Mouse (Mus musculus) limb, embryonic 11.5 days (tissue): ENCODE results near the gene Zic5. TPM values are rescaled to one million over a fixed set of nuclear protein-coding genes. Genes with fewer than 3 reads are reported as not detected.

Experiments used
- ATAC-seq: fragments of 200-750 bp; cut with Nextera tagmentation; 2 replicates; pipeline ENCODE4 v1.8.0; 2017; ENCODE audit warnings: low read depth; ENCODE audit not compliant: insufficient number of reproducible peaks, low FRiP score, low TSS enrichment
- DNase-seq: peaks from one replicate; pipeline ENCODE4 v3.0.0-alpha.2; 2015; ENCODE audit warnings: low spot score
- H3K27ac ChIP-seq: fragments of 300-500 bp; sonication (generic); replicated peaks from 2 replicates; pipeline ENCODE4 v1.5.1; 2014; ENCODE audit warnings: low read depth, mild to moderate bottlenecking, low read length
- H3K27me3 ChIP-seq: fragments of 300-500 bp; sonication (generic); 2 replicates; pipeline ENCODE4 v1.6.1; 2014; ENCODE audit warnings: mild to moderate bottlenecking, low read length, mixed read lengths; ENCODE audit not compliant: control insufficient read depth, insufficient read depth
- H3K36me3 ChIP-seq: fragments of 300-500 bp; sonication (generic); 2 replicates; pipeline ENCODE4 v1.6.1; 2014; ENCODE audit warnings: mild to moderate bottlenecking, low read length, moderate library complexity, mixed read lengths; ENCODE audit not compliant: control insufficient read depth, insufficient read depth
- H3K4me1 ChIP-seq: fragments of 300-500 bp; sonication (generic); 2 replicates; pipeline ENCODE4 v1.6.1; 2014; ENCODE audit warnings: low read length, mixed read lengths; ENCODE audit not compliant: control insufficient read depth, insufficient read depth
- H3K4me2 ChIP-seq: fragments of 300-500 bp; sonication (generic); 2 replicates; pipeline ENCODE4 v1.6.1; 2014; ENCODE audit warnings: low read depth, mild to moderate bottlenecking, moderate library complexity; ENCODE audit not compliant: severe bottlenecking
- H3K4me3 ChIP-seq: fragments of 300-500 bp; sonication (generic); 2 replicates; pipeline ENCODE4 v1.5.1; 2014; ENCODE audit warnings: low read depth, low read length
- H3K9ac ChIP-seq: fragments of 300-500 bp; sonication (generic); 2 replicates; pipeline ENCODE4 v1.6.1; 2014; ENCODE audit warnings: mild to moderate bottlenecking, low read length
- H3K9me3 ChIP-seq: fragments of 300-500 bp; sonication (generic); 2 replicates; pipeline ENCODE4 v1.6.1; 2016; ENCODE audit warnings: low read length; ENCODE audit not compliant: control insufficient read depth
- WGBS: fragments of 180-500 bp; shearing (Covaris S2); extraction: QIAGEN DNeasy Blood & Tissue Kit; methylation state at CpG from one replicate; pipeline ENCODE4 v1.1.7; 2014; 5-methylcytosine and 5-hydroxymethylcytosine counted together
- polyA plus RNA-seq: library from polyadenylated mRNA; unstranded; fragments of >200 nt; fragmentation: Nextera tagmentation; extraction: Ambion mirVana; gene quantifications from 2 replicates; pipeline ENCODE4 v1.2.1, GENCODE M21; 2014

Gene Zic5
- polyA plus RNA-seq, 1 experiment from 2014 or later: 11.3 TPM

DNA sequence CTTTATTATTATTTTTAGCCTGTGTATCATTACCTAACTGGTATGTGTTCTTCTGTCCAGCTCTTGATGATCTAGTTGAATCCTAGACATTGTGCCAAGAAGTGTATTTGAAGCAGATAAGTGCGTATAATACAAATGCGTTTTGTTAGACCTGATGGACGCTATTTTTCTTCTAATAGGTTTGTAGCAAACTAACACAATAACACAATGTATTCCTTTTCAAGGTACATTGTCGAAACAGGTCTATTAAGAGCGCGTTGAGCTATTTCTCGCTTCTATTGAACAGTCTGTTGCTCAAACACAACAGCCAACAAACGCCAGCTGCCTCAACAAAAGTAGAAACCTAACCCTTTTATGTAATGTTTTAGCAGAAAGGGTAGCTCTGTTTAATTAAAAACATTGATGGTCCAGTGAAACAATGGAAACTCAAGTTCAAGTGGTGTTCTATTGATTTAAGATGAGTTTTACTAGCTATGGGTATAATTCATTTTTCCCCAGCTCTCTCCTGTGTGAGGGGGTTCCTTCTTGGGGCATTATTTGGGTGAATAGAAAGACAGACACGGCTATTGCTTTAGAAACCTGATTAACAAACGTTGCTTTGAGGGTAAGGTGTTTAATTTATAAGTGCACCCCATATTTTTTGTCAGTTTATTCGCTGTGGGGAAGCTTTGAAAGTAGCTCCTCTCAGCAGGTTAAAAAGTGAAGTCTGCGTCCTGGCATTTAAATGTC lies 24.4 kb upstream of the Zic5 start:
- Histone ChIP-seq H3K4me3 (no peak overlapping the region), H3K4me1 (peaks cover 15% of the 10 kb centered on the region), H3K27ac (no peak overlapping the region), H3K9ac (no peak overlapping the region; the same call in 1 of the 2 replicates), H3K27me3 (peaks cover 13% of the 10 kb centered on the region), H3K9me3 (no peaks in the 10 kb centered on the region), H3K36me3 (no peaks in the 10 kb centered on the region), H3K4me2 (peak overlapping the region; percentile 69)
- WGBS: 4% methylated on average over 12 of the region's 12 CpGs
- DNase-seq (peak; percentile 26), ATAC-seq (no peak)

DNA sequence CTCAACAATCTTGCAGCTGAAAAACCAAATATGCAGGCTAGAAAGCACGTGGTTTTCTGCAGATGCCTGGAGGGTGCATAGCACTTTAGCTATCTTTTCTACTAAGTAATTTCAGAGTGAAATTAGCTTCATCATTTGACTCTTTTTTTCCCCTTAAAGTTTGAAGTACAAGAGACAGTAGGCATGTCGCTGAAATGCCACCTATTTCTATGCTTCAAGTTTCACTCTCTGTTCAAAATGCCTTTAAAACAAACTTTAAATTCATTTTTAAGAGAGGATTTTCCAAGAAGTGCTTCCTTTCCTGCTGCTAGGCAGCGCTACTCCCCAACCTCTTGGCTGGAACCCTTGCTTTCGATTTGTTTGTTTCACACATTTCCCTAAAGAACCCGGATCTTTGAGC lies 23.6 kb upstream of the Zic5 start:
- Histone ChIP-seq H3K9me3 (no peaks in the 10 kb centered on the region), H3K27me3 (peaks cover 21% of the 10 kb centered on the region), H3K36me3 (no peaks in the 10 kb centered on the region), H3K27ac (no peak overlapping the region), H3K4me2 (peak overlapping the region; percentile 29), H3K4me1 (peaks cover 21% of the 10 kb centered on the region), H3K9ac (no peak overlapping the region; the same call in 1 of the 2 replicates), H3K4me3 (no peak overlapping the region; the same call in 1 of the 2 replicates)
- DNase-seq (peak; percentile 40), ATAC-seq (no peak)
- WGBS: 2% methylated on average over 5 of the region's 5 CpGs

DNA sequence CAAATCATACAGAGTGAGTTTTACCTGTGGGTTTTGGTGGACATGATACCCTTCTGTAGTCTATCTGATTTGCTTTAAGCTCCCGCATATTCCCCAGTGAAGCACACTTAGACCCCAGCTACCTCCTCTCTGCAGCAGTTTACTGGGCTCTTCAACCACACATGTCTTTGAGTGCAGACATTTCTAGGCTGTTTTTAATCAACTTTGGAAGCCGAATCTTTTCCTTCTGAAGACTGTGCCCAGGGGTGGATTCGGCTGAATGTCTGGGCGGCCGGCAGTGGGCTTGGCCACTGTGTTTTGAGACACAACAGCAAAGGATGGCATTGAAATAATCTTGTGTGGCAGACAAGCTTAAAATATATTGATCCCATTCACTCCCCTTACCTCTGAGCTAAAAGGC lies 21.9 kb upstream of the Zic5 start:
- Histone ChIP-seq H3K9ac (no peak overlapping the region), H3K4me2 (no peak overlapping the region), H3K9me3 (no peaks in the 10 kb centered on the region), H3K27me3 (peaks cover 31% of the 10 kb centered on the region), H3K36me3 (no peaks in the 10 kb centered on the region), H3K27ac (no peak overlapping the region), H3K4me3 (no peak overlapping the region), H3K4me1 (peaks cover 32% of the 10 kb centered on the region)
- peak; percentile 60 for DNase-seq
- ATAC-seq: no peak
- WGBS: 2% methylated on average over 5 of the region's 5 CpGs

DNA sequence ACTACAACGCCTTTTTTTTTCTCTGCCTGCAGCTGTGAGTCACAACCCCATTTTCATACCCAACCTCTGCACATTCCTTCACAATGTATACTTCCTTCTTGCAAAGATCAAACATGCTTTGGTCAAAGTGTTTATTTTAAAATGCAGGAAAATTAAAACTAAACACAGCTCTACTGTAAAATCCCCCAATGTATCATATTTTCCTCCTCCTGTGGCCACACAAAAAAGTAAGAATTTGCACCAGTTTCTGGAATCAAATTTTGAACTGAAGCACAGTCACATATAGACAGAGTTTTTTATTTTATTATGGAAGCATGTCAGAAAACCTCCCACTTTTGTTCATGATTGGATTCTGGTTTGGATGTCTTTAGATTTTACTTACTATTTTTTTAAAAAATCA lies 21.1 kb upstream of the Zic5 start:
- Histone ChIP-seq H3K9me3 (no peaks in the 10 kb centered on the region), H3K27ac (no peak overlapping the region), H3K9ac (no peak overlapping the region), H3K27me3 (peaks cover 38% of the 10 kb centered on the region), H3K4me1 (peaks cover 36% of the 10 kb centered on the region), H3K4me2 (no peak overlapping the region), H3K36me3 (no peaks in the 10 kb centered on the region), H3K4me3 (no peak overlapping the region)
- WGBS: 0% methylated on average over 1 of the region's 1 CpGs
- peak; percentile 23 for DNase-seq
- ATAC-seq: no peak

DNA sequence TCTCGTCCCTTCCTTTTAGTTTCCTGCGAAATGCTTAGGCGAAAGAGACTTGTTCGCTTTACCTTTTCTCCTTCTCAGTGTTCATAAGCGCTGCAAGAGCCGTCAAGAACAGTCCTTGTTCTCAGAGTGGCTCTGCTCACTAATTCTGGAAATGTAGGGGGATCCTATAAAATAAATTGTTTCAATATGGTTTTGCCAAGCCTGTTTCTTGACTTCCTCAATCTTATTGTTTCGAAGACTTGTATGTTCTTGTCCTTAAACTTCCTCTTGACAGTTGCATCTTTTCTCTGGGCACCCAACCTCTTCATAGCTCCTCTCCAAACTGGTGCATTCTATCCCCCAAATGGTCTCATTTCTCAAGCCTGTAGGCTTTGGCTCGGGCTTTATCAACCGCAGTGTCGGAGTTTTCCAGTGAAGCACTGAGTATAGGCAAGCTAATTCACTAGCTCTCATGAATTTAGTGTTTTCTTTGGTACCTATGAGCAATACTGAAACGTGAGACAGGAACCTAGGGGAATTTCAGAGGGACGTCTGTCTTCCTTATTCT lies 20.2 kb upstream of the Zic5 start:
- H3K36me3 ChIP-seq: no peaks in the 10 kb centered on the region
- peak overlapping the region; percentile 40 for H3K4me2 ChIP-seq
- H3K9me3 ChIP-seq: no peaks in the 10 kb centered on the region
- H3K4me3 ChIP-seq: 0 out of 2 replicates have a peak overlapping the region, but pooled peaks have one; percentile 1
- no peak for ATAC-seq
- H3K27me3 ChIP-seq: peaks cover 37% of the 10 kb centered on the region
- peaks cover 36% of the 10 kb centered on the region for H3K4me1 ChIP-seq
- H3K27ac ChIP-seq: peak overlapping the region; percentile 80
- no peak overlapping the region for H3K9ac ChIP-seq
- peak; percentile 59 for DNase-seq
- WGBS: under 1% methylated on average over 12 of the region's 12 CpGs

DNA sequence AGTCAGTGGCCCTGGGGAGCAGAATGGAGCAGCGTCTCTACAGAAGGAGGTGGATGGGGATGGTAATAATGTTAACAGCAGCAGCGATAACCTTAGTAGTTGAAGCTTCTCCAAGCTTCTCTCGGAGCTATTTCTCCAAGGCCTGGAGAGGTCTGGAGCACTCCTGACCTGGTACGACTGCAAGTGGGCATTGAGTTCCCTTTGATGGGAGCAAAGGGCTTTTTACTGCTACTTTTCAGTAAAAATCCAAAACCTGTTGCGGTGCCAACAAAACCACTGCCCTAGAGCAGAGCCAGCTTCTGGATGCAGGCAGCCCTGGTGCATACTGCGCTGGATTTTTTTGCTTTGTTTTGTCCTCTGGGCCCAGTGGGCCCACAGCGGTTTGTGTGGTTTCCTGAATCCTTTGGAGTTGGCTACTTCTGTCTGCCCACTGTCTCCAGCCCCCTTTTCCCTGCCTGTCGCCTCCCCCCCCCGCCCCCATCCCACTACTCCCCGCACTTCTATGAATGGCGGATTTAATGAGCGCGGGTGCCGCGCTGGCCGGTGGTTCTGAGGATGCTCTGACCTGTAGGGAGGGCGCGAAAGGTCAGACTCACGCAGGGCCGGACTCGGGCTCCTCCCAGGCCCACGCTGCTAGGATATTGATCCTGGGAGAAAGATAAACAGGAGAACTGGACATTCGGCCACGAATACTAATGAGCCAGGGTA lies 19.5 kb upstream of the Zic5 start:
- WGBS: under 1% methylated on average over 23 of the region's 24 CpGs
- Histone ChIP-seq H3K4me3 (0 out of 2 replicates have a peak overlapping the region, but pooled peaks have one; percentile 1), H3K36me3 (no peaks in the 10 kb centered on the region), H3K9ac (peak overlapping the region; percentile 8; the same call in 1 of the 2 replicates), H3K27ac (peak overlapping the region; percentile 80), H3K27me3 (peaks cover 34% of the 10 kb centered on the region), H3K9me3 (no peaks in the 10 kb centered on the region), H3K4me1 (peaks cover 33% of the 10 kb centered on the region), H3K4me2 (peak overlapping the region; percentile 40)
- DNase-seq (peak; percentile 56), ATAC-seq (no peak)

DNA sequence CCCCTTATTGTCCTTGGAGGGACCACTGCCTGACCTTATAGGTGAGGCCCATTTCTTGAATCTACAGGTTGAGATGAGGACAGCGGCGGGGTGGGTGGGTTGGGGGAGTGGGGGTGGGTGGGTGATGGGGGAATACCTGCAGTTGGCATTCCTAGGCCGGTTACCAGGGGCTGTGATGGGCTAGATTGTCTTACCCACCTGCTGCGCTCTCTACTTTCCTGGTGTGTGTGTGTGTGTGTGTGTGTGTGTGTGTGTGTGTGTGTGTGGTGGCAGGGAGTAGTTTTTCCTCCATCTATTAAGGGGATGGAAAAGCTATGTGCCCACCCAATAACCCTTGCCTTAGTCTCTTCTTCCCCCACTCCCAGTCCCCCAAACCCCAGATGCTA lies 19.0 kb upstream of the Zic5 start:
- H3K9ac ChIP-seq: no peak overlapping the region
- peaks cover 31% of the 10 kb centered on the region for H3K4me1 ChIP-seq
- no peaks in the 10 kb centered on the region for H3K9me3 ChIP-seq
- ATAC-seq (no peak), DNase-seq (no peak)
- H3K4me3 ChIP-seq: no peak overlapping the region
- H3K27me3 ChIP-seq: peaks cover 34% of the 10 kb centered on the region
- no peaks in the 10 kb centered on the region for H3K36me3 ChIP-seq
- H3K4me2 ChIP-seq: peak overlapping the region; percentile 40
- peak overlapping the region; percentile 80; the same call in 1 of the 2 replicates for H3K27ac ChIP-seq
- WGBS: 6% methylated on average over 4 of the region's 4 CpGs

DNA sequence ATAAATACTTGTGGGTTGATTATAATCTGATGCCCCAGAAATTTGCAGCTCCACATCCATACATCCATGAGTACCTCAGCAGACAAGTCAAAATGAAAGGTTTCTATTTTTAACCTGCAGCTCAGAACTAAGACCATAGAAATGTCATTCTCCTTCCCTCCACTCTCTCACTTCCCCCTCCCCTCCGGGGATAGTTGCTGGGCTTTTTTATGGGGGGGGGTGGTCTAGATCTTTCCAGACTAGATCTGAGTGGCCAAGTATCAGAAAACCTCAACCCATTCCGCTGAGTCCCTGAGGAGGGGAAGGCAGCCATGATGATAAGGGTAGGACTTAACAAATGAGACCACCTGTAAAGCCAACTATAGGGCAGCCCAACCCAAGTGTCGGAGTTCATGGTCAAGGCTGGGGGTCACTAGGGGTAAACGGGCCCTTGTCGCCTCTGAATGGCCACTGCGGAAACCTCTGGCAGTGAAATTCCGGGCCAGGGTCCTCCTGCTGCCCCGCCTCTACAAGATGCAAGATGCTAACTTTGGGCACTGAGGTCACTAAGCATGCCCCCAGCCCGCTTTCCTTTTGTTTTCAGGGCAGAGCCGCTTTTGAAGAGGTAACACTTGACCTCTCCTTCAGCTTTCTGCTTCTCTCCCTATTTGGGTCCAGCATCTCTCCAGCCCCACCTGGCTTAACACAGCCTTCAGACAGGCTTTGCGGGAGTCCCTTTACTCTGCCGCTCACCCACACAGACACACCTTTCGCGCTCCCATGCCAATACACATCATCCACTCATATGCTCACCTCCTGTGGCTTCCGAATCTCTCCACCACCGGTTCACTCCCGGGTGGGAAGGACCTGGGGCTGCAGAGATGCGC lies 18.3 kb upstream of the Zic5 start:
- Histone ChIP-seq H3K4me3 (no peak overlapping the region), H3K27ac (no peak overlapping the region), H3K9ac (no peak overlapping the region), H3K36me3 (no peaks in the 10 kb centered on the region), H3K4me1 (peaks cover 33% of the 10 kb centered on the region), H3K27me3 (peaks cover 36% of the 10 kb centered on the region), H3K4me2 (peak overlapping the region; percentile 20), H3K9me3 (no peaks in the 10 kb centered on the region)
- ATAC-seq: no peak; the same call in 1 of the 2 replicates
- WGBS: 3% methylated on average over 18 of the region's 18 CpGs
- DNase-seq: peak; percentile 44
